ENCODE assay signal across 8 mouse cellular contexts in genomic region chrX:48341621-48342161, GRCm38 (mm10). TPM values are rescaled to one million over a fixed set of nuclear protein-coding genes. Genes with fewer than 3 reads are reported as not detected.
DNase-seq lines count a peak whose midpoint lies in the region; ATAC-seq and TF ChIP-seq lines count a peak whose summit lies in the region.

No protein-coding gene starts in this region.

- H3K27ac ChIP-seq in ES-Bruce4 (ENCODE audit: insufficient read depth, low read length) (no peak overlapping the region), macrophage (no peak overlapping the region)
- no peak overlapping the region for H3K27ac ChIP-seq in forebrain, embryonic 11.5 days (ENCODE audit: low read depth, low read length)

- WGBS in forebrain, embryonic 11.5 days = 13% methylated on average over 25 of the region's 73 CpGs
- 18% methylated on average over 41 of the region's 73 CpGs for whole genome bisulfite sequencing in macrophage (ENCODE audit: missing documents)

- H3K4me2 ChIP-seq in forebrain, embryonic 11.5 days (ENCODE audit: low read depth, low read length, severe bottlenecking) = peak overlapping the region; percentile 71

- no peak for TF ChIP-seq CTCF in ES-Bruce4 (IDR thresholded peaks at IDR 0.05; ENCODE audit: low read depth, low read length)

- ATAC-seq in forebrain, embryonic 11.5 days (replicated peaks; ENCODE audit: low FRiP score) = 0 out of 2 replicates have a peak, but pooled peaks have one; percentile 14
- ATAC-seq in frontal cortex, adult (ENCODE audit: low TSS enrichment) = no peak

- H3K9me3 ChIP-seq in ES-Bruce4 (replicated peaks; ENCODE audit: control insufficient read depth, insufficient read depth, low read length, poor library complexity, severe bottlenecking) = no peaks in the 10 kb centered on the region
- no peaks in the 10 kb centered on the region for H3K9me3 ChIP-seq in forebrain, embryonic 11.5 days (ENCODE audit: control insufficient read depth, low read length)

- no peaks in the 10 kb centered on the region for H3K79me2 ChIP-seq in macrophage (ENCODE audit: inconsistent target)

- peak overlapping the region; percentile 75 for H3K9ac ChIP-seq in ES-Bruce4 (ENCODE audit: low read depth, poor library complexity, severe bottlenecking)
- peak overlapping the region; percentile 58 for H3K9ac ChIP-seq in forebrain, embryonic 11.5 days (ENCODE audit: low read length)

- H3K36me3 ChIP-seq in ES-Bruce4 (ENCODE audit: control insufficient read depth, insufficient read depth, low read length, poor library complexity, severe bottlenecking) = no peaks in the 10 kb centered on the region
- no peaks in the 10 kb centered on the region for H3K36me3 ChIP-seq in forebrain, embryonic 11.5 days (ENCODE audit: control insufficient read depth, insufficient read depth, low read length)
- no peaks in the 10 kb centered on the region for H3K36me3 ChIP-seq in macrophage (ENCODE audit: inconsistent target)

- peaks cover 7% of the 10 kb centered on the region for H3K27me3 ChIP-seq in ES-Bruce4 (ENCODE audit: control insufficient read depth, insufficient read depth, low read length, poor library complexity, severe bottlenecking)
- no peaks in the 10 kb centered on the region for H3K27me3 ChIP-seq in forebrain, embryonic 11.5 days (ENCODE audit: control insufficient read depth, insufficient read depth, low read length)

- TF ChIP-seq EP300 in ES-Bruce4 (IDR thresholded peaks at IDR 0.05; ENCODE audit: insufficient read depth, low read depth, low read length) = no peak

- peak overlapping the region; percentile 69 for H3K4me3 ChIP-seq in ES-Bruce4 (ENCODE audit: low read depth, low read length)
- peak overlapping the region; percentile 46 for H3K4me3 ChIP-seq in forebrain, embryonic 11.5 days (ENCODE audit: low read depth, low read length)
- peak overlapping the region; percentile 33; the same call in 1 of the 2 replicates for H3K4me3 ChIP-seq in macrophage (ENCODE audit: inconsistent target)

- intact Hi-C loops in heart, postnatal 10 days (cut with DNase I) = loop anchor here (2.0 kb wide), 1 partner anchor 55 kb away; no protein-coding TSS in a partner anchor

- no peak for TF ChIP-seq POLR2A in ES-Bruce4 (IDR thresholded peaks at IDR 0.05; ENCODE audit: insufficient read depth, low read length)

- DNase-seq in adrenal gland, postnatal 10 days = peak; percentile 74
- peak; percentile 80 for DNase-seq in forebrain, embryonic 11.5 days (ENCODE audit: low spot score)
- DNase-seq in heart, postnatal 10 days = peak; percentile 55 to 64
- DNase-seq in kidney, postnatal 36 days = peak; percentile 79 to 85
- peak; percentile 39 to 76 for DNase-seq in spleen, postnatal 4 days (ENCODE audit: low spot score in 2 of 2)

- no peaks in the 10 kb centered on the region for H3K4me1 ChIP-seq in ES-Bruce4 (ENCODE audit: control insufficient read depth, insufficient read depth, low read length)
- 0 out of 2 replicates have a peak, but pooled peaks cover 2% of the 10 kb centered on the region for H3K4me1 ChIP-seq in forebrain, embryonic 11.5 days (replicated peaks; ENCODE audit: control insufficient read depth, insufficient read depth, low read length)

RNA-seq across cellular contexts. Expression of gene Bcorl1, which starts 0.5 kb away (rescaled TPM):
- polyA plus RNA-seq in ES-Bruce4 (2011; ENCODE audit: insufficient read depth, insufficient read length, low read depth, missing spikeins) (9.9 and 11.3 TPM in 2 replicates), macrophage (2018) (3.5 to 20.1 TPM (median 3.8 TPM) in 3 replicates)
- total RNA-seq in adrenal gland, postnatal 10 days (2021) = 10 to 100 TPM in 1 of 2 experiments, 1 to 10 TPM in 1; 9.9 to 12.6 TPM
- 7.9 and 8.1 TPM in 2 replicates for polyA plus RNA-seq in forebrain, embryonic 11.5 days (2014; fragmentation: Nextera tagmentation; extraction: Ambion mirVana)
- 10 to 100 TPM in 1 of 2 experiments, 1 to 10 TPM in 1; 9.6 to 13.6 TPM for total RNA-seq in heart, postnatal 10 days (2021)
- 10 to 100 TPM in 20 of 26 experiments, 1 to 10 TPM in 6; 2.9 to 71.1 (median 16.7) TPM for total RNA-seq in macrophage (2018; cell fraction: chromatin; rRNA removed)
- total RNA-seq in macrophage (2018; cell fraction: cytosol; rRNA removed) = 1 to 10 TPM; 2.3 to 9.6 (median 4.8) TPM
- total RNA-seq in macrophage (2018; cell fraction: nucleus; rRNA removed) = 10 to 100 TPM in 11 of 26 experiments, 1 to 10 TPM in 15; 3.6 to 48.2 (median 8.7) TPM
